Mouse (Mus musculus): Measurements from ENCODE around the gene Sp4.

GRCm38 (mm10) chr12:118220062-118220461 lies 81.2 kb downstream of the Sp4 start:
- TF ChIP-seq POLR2A (IDR thresholded peaks at IDR 0.05; ENCODE audit: insufficient read length, low read depth), result no peak
- no peak for TF ChIP-seq E2F4 (IDR thresholded peaks at IDR 0.05; ENCODE audit: insufficient read depth)
- no peak for TF ChIP-seq MYOD1 (IDR thresholded peaks at IDR 0.05; ENCODE audit: control insufficient read depth in 1 of 3, insufficient read length in 2 of 3, low read depth in 2 of 3)
